Mouse (Mus musculus) right cerebral cortex, adult 18-20 months (tissue): ENCODE measurements at regions not wholly inside any gene's neighbourhood (a gene's known extent, or its start where the extent isn't known, plus 50 kb on each side); places are given as distances from the start of the nearest gene placed in this dataset.
"Not testable (repeated sequence)": the region's sequence is repeated elsewhere in the genome, so short reads cannot be mapped to it uniquely, and the experiment has no call there.

ENCODE experiments used
- DNase-seq: peaks from one replicate; pipeline ENCODE4 v3.0.0; 2022; ENCODE audit warnings: mixed read lengths

- DNase-seq, result no peak
Measured at GRCm38 (mm10) chr1:12025791-12026190, 611.9 kb downstream of the A830018L16Rik start.

DNA sequence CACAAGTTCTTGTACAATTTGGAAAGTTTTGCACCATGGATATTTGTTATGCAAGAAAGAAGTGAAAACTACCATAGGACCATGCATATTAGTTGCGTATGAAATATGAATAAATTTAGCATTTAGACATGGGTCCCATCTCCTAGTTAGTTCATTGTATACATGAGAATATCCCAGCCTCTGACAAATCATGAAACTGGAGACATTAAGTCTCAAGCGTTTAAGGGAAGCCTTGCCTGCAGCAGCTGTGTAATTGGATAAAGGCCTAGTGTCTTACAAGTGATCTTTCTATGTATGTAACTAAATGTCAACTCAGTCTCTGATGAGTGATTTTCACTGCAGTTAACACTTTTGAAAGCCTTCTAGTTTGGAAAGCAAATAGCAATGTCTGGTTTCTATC is 613.5 kb downstream of the A830018L16Rik start:
- DNase-seq, result no peak

DNA sequence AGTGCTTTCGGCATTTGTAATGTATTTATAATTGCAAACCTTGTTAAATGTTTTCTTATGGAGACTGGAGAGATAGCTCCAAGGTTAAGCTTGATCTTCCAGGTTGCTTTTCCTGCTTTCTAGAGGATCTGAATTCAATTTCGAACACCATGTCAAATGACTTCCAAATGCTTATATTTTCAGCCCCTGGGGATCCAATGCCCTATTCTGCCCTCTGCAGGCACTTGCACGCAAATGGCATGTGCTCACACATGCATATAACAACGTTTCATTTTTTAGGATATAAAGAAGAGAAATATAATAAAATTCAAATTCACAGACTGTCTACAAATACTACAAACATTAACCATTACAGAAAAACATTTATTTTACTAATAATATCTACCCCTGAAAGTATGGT is 614.2 kb downstream of the A830018L16Rik start:
- DNase-seq, result no peak

GRCm38 (mm10) chr1:12051931-12052482 is 638.1 kb downstream of the A830018L16Rik start:
- no peak for DNase-seq

DNA sequence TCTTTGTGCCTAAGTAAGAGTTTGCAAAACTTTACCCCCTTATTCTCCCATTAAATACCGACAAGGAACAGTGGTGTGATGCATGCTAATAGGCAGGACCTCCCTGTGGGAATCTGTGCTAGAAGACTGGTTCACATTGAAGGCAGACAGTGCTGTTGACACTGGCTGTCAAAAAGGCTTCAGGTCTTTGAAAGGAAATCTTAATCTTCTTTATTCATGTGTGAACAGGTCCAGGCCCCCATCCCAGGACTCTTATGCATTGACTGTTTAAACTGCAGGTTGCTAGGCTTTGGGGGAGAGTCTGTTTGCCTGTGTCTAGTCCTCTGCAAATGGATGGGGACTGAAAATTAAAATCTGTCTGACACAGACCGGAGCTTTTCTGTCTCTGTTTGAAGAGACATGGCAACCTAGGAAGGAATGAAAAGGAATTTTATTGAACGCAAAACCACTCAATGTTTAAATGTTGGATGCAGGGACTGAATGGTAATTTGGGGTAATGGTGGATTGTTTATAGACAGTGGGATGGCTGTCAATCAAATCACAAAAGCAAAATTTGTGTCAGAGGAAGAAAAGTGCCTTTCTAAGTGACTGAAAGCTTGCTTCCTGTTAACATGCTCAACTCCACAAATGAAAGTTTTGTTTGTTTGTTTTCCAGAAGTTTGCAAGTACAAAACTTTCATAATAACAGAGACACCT is 642.1 kb downstream of the A830018L16Rik start:
- no peak for DNase-seq

DNA sequence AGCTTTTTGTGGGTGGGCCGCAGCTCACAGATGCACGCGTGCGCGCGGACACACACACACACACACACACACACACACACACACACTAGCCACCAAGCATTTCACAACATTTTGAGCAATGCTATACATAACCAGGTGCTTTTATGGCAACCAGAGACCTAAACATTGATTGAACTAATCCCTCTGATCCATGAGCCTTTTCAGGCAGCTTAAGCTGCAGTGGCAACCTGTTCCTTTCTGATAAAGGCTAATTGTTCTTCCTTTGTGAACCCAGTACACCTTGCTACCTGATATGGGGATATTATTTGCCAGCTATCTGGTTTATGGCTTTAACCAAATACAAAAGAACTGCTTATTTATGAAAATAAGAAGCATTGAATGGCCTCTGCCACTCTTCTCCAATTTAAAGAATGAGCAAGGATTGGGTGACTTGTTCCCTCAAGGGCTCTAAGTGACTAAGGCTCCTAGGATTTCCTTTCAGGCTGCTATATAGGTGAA is 651.2 kb downstream of the A830018L16Rik start:
- DNase-seq, result no peak

DNA sequence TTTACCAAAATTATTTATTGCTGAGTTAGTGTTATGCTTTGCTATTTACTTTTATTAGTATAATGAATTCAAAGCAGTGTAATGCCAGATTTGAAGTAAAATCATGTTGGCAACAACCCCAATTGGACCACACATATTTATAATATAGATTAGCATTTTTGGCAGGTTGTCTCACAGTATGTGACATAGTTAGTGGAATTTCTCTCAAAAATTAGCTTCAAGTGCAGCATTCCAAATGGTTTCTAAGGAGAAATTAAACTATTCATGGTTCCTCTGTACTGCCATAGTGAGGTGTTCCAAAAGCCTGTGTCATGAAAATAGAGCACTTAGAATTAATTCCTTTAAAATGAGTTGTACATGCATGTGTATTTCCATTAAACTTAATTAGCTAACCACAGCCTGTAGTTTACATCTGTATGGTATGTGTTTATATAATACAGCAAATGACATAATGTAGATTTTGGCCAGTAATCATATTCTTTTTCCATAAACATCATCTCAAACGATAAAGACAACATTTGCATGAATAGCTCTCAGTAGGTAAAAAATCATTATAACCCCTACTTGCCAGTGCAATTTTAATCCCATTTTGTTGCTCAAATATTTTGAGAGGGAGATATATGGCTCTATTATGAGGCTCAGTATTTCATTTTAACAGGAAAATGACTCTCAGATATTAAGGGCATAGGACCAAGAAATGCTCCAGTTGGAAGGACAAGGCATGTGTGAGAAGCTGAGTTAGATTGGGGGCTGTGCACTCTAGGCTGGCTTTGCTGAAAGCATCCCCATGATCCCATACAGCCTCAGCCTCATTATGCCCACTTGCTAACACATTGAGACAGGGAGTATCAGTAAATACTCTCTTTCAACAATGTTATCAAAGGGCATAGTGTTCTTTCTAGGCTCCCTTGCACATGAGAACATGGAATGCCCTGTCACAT is 678.9 kb downstream of the A830018L16Rik start:
- no peak for DNase-seq

GRCm38 (mm10) chr1:12115041-12115828 is 701.3 kb downstream of the A830018L16Rik start:
- DNase-seq, result peak; percentile 2

GRCm38 (mm10) chr1:12117083-12117482 is 703.2 kb downstream of the A830018L16Rik start:
- DNase-seq, result peak; percentile 1

GRCm38 (mm10) chr1:12120926-12121325 is 707.0 kb downstream of the A830018L16Rik start:
- no peak for DNase-seq

- not testable (repeated sequence) for DNase-seq
Measured at GRCm38 (mm10) chr1:12126611-12127010, 712.7 kb downstream of the A830018L16Rik start.

DNA sequence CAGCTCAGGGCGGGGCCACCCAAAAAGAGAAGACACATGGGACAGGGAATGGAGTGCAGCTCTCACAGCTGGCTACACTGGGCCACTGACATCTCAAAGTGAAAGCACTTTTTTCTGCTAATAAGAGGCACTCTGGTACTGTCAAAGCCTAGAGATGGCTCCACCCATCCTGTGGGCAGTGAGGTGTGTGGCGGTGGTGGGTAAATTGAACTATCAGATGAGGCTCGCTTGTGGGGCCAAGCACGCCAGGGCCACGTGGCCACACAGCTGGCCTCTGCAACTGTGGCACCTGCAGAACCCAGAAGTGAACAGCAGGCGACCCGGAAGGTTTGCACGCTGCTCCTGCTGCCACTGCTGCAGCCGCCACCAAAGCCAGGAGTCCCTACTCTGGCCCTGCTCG is 756.6 kb downstream of the A830018L16Rik start:
- DNase-seq, result no peak

DNA sequence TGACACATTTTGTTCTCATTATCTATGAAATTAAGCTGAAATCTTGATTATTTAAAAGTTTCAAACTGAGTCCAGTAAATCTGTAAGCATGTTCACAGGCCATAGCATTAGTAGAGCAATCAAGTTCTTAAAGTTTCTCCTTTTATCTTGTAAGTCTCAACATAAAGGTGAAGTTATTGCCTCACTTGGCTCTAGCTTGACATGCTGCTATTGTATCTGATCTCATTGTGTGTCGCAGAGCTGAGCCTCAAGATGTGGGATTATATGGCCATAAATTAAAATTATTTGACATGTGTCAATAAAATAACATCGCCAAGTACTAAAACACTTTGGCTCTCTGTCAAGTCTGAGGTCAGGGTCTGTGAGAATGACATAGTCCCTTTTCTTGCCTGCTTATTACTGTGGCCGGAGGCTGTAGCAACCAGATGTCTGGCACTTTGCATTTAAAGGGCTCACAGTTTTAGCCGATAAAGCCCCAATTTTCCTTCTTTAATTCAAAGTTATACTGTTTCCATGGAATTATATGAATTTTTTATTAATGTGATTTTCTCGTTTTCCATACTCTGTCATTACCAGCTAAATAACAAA is 775.8 kb downstream of the A830018L16Rik start:
- no peak for DNase-seq

DNA sequence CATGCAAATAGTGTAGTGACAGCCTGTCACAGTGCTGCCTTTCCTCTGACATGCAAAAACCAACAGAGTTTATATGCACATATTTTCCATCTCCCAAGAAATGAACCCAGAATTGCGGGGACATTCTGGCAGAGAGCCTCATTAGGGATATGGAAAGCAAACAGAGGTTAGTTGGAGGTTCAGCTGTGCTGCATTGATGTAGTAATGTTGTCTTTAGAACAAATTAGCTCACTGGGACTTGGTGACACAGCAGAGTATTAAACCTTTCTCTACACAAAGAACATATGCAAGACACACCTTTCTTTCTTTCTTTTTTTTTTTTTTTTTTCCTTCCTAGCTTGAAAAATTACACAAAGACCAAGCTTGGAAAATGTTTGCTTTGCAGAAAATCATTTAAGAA is 778.7 kb downstream of the A830018L16Rik start:
- no peak for DNase-seq

DNA sequence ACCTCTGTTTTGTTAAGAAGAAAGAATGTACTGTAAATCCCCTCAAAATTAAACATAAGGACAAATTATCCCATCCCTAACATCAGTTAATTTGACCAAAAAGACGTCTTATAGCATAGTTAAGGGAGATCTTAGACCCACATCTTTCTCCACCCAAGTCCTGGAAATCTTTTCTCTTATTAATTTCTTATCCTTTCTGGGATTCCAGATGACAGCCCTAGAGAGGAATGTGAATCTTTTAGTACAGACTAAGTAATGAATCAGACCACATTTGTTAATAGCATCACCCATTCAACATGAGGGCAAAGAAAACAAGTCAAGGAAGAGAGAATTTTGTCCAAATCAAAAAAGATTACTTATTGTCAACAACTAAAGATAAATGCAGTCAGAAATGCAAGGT is 817.2 kb downstream of the A830018L16Rik start:
- DNase-seq, result no peak

- no peak for DNase-seq
Measured at GRCm38 (mm10) chr1:12242090-12242489, 828.2 kb downstream of the A830018L16Rik start.

GRCm38 (mm10) chr1:12282493-12282892 is 868.6 kb downstream of the A830018L16Rik start:
- no peak for DNase-seq

GRCm38 (mm10) chr1:12285551-12285950 is 871.6 kb downstream of the A830018L16Rik start:
- DNase-seq, result no peak

DNA sequence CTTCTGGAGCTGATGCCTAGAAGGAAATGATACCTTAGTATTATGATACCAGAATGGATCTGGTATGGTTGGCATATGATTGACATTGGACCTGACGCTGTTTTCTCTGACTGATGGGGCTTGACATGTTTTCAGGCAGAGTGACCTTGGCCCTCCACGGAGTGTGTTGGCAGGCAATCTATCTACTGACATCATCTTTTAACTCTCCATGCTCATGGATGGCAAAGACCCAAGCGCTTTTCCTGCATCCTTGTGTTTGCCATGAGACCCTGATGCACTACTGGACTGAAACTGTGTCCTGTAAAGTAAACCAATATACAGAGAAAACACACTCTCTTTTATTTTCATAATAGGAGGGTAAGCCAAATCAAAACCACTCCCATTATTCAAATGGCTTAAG is 872.1 kb downstream of the A830018L16Rik start:
- DNase-seq, result no peak

GRCm38 (mm10) chr1:12288521-12288920 is 874.6 kb downstream of the A830018L16Rik start:
- DNase-seq, result no peak

DNA sequence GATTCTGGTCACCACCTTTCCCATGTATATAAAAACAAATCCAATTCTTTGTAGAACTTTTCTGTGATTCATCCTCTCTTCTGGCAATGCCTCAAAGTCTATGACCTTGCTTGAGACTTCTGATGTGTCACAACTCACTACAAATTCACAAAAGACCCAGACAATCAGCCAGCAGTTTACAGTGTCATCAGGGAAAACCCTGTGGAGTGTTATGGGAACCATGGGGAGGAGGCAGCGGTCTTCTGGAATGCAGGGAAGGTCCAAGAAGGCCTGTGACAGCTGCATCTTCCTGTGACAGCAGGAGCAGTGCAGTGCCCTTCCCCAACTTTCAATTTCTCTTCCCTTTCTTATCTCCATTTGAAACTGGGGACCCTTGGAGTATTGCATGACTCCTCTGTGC is 877.9 kb downstream of the A830018L16Rik start:
- DNase-seq, result no peak

DNA sequence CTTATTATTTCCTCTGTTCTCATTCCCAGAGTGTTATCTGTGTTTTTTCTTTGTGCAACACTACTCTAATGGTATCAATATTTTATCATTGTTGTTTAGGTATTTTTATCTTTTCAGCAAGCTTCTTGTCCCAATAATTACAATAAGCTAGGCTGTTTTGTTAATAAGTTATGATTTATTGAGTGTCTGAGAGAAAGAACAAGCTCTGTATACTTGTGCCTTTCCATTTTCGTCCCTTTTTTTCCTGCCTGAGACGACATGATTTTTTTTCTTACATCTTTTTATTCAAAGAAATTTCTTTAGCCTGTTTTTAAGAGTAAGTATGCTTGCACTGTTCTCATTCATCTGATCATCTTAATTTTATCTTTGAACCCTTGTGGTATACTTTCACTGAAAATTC is 904.1 kb downstream of the A830018L16Rik start:
- DNase-seq, result no peak
